Mouse (Mus musculus): ENCODE data around the gene 1700022I11Rik.
A peak's percentile ranks its signal among the peaks of the same experiment; 100 is the strongest.

Gene 1700022I11Rik

GRCm38 (mm10) chr4:42969304-42969703 is at the start of gene 1700022I11Rik:
TSS of gene 1700022I11Rik (plus strand) at chr4:42969604.
- no peak for DNase-seq (ENCODE audit: low spot score in 2 of 2)

- no peak for DNase-seq (ENCODE audit: low spot score in 2 of 2)
These were observed 48.7 kb upstream of the 1700022I11Rik start for GRCm38 (mm10) chr4:42920726-42921125.

GRCm38 (mm10) chr4:42921536-42921935 is 47.9 kb upstream of the 1700022I11Rik start:
- DNase-seq (ENCODE audit: low spot score in 2 of 2) = no peak

- no peak for DNase-seq (ENCODE audit: low spot score in 2 of 2)
These were observed 47.3 kb upstream of the 1700022I11Rik start for GRCm38 (mm10) chr4:42922056-42922455.

- DNase-seq (ENCODE audit: low spot score in 2 of 2) = no peak
These were observed 46.9 kb upstream of the 1700022I11Rik start for GRCm38 (mm10) chr4:42922461-42922860.

GRCm38 (mm10) chr4:42924095-42924710 is 45.2 kb upstream of the 1700022I11Rik start:
- DNase-seq (ENCODE audit: low spot score in 2 of 2) = no peak

- DNase-seq (ENCODE audit: low spot score in 2 of 2) = no peak
These were observed 41.2 kb upstream of the 1700022I11Rik start for GRCm38 (mm10) chr4:42928209-42928608.

GRCm38 (mm10) chr4:42928952-42929351 is 40.5 kb upstream of the 1700022I11Rik start:
- no peak for DNase-seq (ENCODE audit: low spot score in 2 of 2)

- DNase-seq (ENCODE audit: low spot score in 2 of 2) = no peak
These were observed 37.0 kb upstream of the 1700022I11Rik start for GRCm38 (mm10) chr4:42932229-42932969.

- DNase-seq (ENCODE audit: low spot score in 2 of 2) = peak in 1 of 2 experiments; percentile 65
These were observed 35.8 kb upstream of the 1700022I11Rik start for GRCm38 (mm10) chr4:42933630-42934029.

- no peak for DNase-seq (ENCODE audit: low spot score in 2 of 2)
These were observed 28.0 kb upstream of the 1700022I11Rik start for GRCm38 (mm10) chr4:42941396-42941795.

- no peak for DNase-seq (ENCODE audit: low spot score in 2 of 2)
These were observed 26.1 kb upstream of the 1700022I11Rik start for GRCm38 (mm10) chr4:42943341-42943740.

- DNase-seq (ENCODE audit: low spot score in 2 of 2) = no peak
These were observed 25.2 kb upstream of the 1700022I11Rik start for GRCm38 (mm10) chr4:42944185-42944584.

GRCm38 (mm10) chr4:42945043-42945442 is 24.4 kb upstream of the 1700022I11Rik start:
- no peak for DNase-seq (ENCODE audit: low spot score in 2 of 2)

GRCm38 (mm10) chr4:42945445-42945844 is 24.0 kb upstream of the 1700022I11Rik start:
- no peak for DNase-seq (ENCODE audit: low spot score in 2 of 2)

GRCm38 (mm10) chr4:42945952-42946351 is 23.5 kb upstream of the 1700022I11Rik start:
- DNase-seq (ENCODE audit: low spot score in 2 of 2) = peak; percentile 31 to 72

- no peak for DNase-seq (ENCODE audit: low spot score in 2 of 2)
These were observed 22.6 kb upstream of the 1700022I11Rik start for GRCm38 (mm10) chr4:42946733-42947290.

- DNase-seq (ENCODE audit: low spot score in 2 of 2) = no peak
These were observed 20.9 kb upstream of the 1700022I11Rik start for GRCm38 (mm10) chr4:42948527-42948926.

- no peak for DNase-seq (ENCODE audit: low spot score in 2 of 2)
These were observed 20.2 kb upstream of the 1700022I11Rik start for GRCm38 (mm10) chr4:42949051-42949675.

GRCm38 (mm10) chr4:42949676-42950051 is 19.7 kb upstream of the 1700022I11Rik start, which contains the start of gene Dnajb5:
TSS of gene Dnajb5 (plus strand) at chr4:42949814.
- DNase-seq (ENCODE audit: low spot score in 2 of 2) = peak; percentile 89 to 94

- peak; percentile 74 to 87 for DNase-seq (ENCODE audit: low spot score in 2 of 2)
These were observed 19.3 kb upstream of the 1700022I11Rik start for GRCm38 (mm10) chr4:42950065-42950558.

All from spleen, postnatal 4 days (tissue).